Mouse (Mus musculus): ENCODE measurements around the gene Tsen54.

Gene Tsen54

DNA sequence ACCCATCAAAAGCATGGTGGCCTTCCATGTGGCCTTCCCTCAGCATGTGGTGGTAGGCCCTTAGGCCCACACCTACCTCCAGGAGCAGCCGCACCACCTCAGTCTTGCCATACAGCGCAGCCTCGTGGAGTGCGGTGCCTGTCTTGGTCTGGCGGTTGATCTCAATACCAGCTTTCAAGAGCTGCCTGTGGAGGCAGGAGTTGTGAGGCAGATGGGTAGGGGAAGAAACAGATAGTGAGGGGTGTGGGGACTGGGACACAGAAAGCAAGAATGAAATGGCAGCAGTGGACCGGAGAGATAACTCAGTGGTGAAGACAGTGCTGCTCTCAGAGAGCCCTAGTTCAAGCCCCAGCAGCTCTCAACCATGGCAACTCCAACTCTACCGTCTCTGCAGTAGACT, 9.5 kb upstream of the Tsen54 start:
- no peak for DNase-seq

- DNase-seq, result no peak
Measured at GRCm38 (mm10) chr11:115806154-115806553, 8.4 kb upstream of the Tsen54 start.

- no peak for DNase-seq
Measured at GRCm38 (mm10) chr11:115807306-115807705, 7.2 kb upstream of the Tsen54 start.

DNA sequence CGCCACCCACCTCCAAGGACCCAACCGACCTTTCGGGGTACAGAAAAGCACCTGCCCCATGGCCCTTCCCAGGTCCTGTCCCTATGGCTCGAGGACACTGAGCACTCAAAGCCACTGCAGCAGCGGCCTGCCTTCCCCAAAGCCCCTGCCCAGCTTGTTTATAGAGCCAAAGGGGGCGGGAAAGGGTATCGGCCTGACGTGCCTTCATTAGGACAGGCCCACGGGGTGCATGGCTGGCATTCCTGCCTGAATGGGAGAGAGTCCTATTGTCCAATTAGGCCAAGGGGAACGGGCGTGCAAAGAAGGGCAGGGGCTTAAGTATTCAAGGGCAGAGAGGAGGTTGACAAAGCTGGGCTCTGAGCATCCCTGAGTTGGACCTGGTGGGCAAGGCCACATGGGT, 6.6 kb upstream of the Tsen54 start:
- DNase-seq, result no peak

- DNase-seq, result no peak
Measured at GRCm38 (mm10) chr11:115808696-115809310, 5.7 kb upstream of the Tsen54 start.

- no peak for DNase-seq
Measured at GRCm38 (mm10) chr11:115809311-115809781, 5.2 kb upstream of the Tsen54 start.

DNA sequence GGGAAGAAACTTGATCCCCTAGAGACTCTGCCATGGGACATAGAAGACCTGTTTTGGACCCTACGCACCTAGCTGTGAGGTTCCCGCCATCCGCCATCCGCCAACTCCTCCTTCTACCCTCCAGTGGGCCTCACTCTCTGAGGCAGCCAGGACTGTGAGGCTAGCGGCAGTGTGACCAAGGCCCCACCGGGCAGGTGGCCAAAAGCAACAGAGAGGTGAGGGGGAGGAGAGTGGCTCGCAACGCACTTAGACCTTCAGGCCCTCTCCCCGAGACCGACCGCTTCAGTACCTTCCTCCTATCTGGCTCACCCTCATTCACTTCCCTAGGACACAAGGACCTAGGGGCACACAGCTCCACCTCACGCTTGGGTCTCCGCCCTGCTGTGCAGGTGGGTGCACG, 4.1 kb upstream of the Tsen54 start:
- DNase-seq, result no peak

- DNase-seq, result no peak
Measured at GRCm38 (mm10) chr11:115811381-115812093, 3.0 kb upstream of the Tsen54 start.

GRCm38 (mm10) chr11:115812095-115812494, 2.4 kb upstream of the Tsen54 start:
- no peak for DNase-seq

DNA sequence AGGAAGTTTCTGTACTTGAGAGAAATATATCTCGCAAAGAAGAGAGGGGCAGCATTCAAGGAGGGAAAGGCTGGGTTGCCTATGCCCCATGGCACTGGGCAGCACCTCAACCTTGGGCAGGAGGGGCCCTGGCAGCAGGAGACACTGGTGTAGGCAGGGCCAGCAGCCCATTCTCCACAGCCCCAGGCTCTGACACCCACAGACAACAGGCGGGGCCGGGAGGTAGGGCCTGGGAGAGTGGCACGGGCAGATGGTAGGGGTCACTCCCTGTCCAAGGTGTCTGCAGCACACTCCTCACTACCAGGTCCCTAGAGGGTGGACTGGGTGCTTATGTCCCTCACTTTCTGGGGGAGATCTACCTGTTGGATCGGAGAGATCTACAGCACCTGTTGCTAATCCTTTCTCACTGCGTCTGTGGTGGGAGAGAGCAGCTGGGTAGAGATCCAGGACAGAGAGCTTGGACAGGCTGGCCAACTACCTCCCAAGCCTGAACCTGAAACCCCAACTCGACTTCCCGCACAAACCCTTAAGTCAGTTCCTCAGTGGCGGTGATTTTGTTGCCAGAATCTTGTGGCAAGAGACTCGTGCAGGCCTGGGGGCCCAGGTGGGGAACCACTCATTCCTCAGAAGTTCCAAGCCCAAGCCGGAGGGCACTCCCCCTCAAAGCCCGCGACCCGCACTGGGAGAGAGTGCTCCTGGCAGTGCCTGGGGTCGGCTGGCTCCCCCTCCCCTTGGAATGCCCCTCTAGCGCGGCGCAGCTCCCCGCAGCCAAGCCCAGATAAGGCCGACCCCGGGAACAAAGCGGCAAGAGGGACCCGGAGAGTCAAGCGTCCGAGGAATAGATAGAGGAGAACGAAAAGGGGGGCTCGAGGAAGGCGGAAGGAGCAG, 1.7 kb upstream of the Tsen54 start:
- peak; percentile 36 for DNase-seq

DNA sequence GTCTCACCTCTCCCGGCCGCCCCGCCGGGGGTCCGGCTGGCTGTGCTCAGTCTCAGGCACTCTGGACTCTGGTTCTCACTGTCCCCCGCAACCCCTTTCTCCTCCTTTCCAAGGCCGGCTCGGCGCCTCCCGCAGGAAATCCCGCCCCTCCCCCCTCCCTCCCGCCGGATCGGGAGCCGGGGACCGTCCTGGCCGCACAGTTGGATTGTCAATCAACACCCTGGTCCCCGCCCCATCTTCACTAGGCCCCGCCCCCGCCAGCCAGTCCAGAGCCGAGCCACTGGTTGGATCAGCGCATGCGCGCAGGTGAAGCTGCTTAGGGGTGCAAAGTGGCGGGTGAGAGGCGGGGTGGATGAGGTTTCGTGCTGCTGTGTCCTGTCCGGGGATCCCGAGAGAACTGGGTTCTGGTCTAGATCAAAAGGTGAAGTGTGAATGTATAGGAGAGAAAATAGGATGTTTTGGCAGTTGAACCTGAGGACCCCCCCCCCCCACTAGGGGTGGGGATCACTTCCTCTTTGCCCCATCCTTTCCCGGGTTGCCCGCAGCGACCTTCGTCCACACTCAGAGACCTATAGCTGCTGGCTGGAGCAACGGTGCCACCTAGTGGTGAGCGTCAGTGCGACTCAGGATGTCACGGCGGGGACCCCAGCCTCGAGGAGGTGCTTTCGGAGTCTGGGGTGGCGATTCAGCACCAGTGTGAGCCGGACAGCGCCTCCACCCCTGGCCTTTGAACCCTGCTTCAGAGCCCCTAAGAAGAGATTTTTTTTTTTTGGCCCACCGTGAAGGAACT, 822 bp upstream of the Tsen54 start, which contains the start of gene Caskin2:
Gene Caskin2, minus strand, starts transcription at position 133 of the 790 bp plus-strand sequence.
- peak; percentile 97 for DNase-seq

GRCm38 (mm10) chr11:115817331-115817730, 2.8 kb downstream of the Tsen54 start:
- no peak for DNase-seq

DNA sequence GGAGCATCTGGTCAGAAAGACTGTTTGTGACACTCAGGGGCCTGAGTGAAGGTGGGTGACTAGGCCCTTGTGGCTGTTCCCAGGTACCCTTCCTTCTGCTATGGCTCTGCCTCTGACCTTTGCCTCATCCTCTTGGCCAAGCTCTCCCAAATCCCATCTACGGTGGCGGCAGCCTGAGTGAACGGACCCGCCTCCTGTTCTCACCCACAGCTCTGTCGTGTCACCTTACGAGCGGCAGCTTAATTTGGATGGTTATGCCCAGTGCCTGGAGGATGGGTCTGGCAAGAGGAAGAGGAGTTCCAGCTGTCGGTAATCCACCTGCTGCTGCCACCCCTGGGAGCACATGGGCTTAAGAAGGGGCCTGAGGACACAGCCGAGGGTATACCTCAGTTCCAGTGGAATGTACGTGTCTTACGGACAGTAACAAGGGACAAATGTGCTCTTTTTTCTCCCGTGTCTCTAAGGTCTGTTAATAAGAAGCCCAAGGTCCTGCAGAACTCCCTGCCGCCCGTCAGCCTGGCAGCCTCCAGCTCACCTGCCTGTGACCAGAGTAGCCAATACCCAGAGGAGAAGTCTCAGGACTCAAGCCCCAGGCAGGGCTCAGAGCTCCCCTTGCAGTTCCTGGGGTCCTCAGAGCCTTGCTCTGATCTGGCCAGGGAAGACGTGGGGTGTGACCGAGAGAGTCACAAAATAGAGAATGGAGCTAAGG, 5.5 kb downstream of the Tsen54 start:
- no peak for DNase-seq

DNA sequence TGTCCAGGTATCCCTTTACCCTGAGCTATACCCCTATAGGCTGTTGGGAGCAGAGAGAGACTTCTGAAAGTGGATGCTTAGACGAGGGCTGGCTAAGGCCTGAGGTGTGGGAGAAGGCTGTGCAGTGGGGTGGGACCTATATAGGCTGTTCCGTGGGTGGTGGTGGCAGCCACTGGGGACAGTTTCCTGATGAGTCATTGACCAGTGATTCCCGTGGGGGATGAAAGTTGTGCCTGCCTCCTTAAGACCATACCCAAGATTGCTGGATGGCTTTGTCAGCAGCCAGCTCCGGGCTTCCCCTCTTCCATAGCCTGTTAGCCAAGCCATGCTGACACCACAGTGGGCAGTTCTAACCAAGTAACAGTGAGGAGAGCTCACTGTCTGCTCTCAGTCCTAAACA, 6.5 kb downstream of the Tsen54 start:
- no peak for DNase-seq

GRCm38 (mm10) chr11:115823774-115824740, 9.5 kb downstream of the Tsen54 start, which contains the start of gene Llgl2:
Llgl2 (plus strand) TSS chr11:115824049.
- peak; percentile 92 for DNase-seq

- DNase-seq, result no peak
Measured at GRCm38 (mm10) chr11:115824813-115825212, 10.3 kb downstream of the Tsen54 start.

GRCm38 (mm10) chr11:115826487-115826886, 12.0 kb downstream of the Tsen54 start:
- DNase-seq, result no peak

DNA sequence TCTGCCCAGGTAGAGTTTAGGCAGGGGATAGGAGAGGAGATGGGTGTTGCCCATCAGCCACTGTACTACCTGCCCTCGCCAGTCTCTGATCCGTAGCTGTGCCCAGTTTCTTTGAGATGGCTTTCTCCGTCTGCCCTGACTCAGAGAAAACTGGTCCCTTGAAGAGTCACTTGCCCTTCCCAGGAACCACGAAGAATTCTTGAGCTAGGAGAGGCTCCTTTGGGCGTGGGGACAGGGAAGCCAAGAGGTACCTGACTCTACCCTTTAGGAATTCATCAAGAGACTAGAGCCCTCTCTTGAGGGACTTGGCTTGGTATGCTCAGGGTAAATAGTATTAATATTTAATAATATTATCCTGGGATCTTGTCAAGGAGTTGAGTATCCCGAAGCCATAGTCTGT, 13.1 kb downstream of the Tsen54 start:
- no peak for DNase-seq

DNA sequence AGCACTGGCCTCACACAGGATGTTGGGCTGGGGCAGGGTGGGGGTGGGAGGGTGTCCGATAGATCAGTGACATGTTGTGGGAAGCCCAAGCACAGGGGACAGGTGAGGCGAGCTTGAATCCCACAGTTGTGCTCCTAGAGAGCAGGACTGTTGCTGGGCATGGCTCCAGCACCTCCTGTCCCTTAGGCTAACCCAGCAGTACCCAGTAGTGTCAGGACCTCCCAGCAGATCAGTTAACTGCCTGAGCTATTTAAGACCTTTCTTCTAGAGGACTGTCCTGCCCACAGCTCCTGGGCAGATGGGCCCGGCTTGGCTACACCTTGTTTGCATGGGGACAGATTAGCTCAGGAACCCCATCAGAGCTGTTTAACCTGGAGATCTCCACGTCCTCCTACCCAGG, 14.5 kb downstream of the Tsen54 start:
- no peak for DNase-seq

DNA sequence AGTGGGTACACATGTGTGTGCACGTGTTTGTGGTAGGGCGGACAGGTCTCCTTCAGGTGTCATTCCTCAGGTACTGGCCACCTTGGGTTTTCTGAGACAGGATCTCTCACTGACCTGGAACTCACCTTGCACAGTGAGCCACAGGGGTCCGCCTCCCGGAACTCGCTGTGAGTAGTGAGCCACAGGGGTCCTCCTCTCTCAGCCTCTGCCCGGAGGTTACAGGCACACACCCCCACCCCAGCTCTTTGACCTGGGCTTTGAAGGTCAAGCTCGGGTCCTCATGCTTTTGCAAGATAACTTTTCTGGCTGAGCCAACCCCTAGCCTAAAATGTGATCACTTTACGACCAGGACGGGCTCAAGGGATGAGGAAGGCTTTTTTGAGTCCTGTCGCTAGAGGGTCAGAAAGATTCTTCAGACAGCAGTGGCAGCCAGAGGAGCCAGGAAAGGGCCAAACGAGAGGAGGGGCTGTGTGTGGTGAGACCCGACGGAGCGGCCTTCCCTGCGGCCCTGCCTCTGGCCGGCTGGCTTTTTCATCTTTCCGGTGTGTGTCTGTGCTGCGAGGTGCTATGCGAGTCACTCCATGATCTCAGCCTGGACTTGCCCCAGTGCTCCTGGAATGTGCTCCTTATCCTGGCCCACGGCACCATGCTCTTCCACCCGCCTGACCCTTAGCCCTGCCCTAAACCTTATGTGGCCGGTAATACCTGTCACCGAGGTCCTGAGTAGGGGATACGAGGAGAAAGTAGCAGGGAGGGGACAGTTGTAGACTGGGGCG, 16.2 kb downstream of the Tsen54 start:
- DNase-seq, result no peak
